Mouse (Mus musculus) cerebellum, adult 2 months (tissue): ENCODE results near the gene Dnajc9.

Source experiments
- CTCF ChIP-seq: fragments of 200-500 bp; IDR thresholded peaks from 2 replicates; pipeline ENCODE4 v1.5.1; 2011; ENCODE audit warnings: low read depth, mild to moderate bottlenecking, control low read depth, low read length, moderate library complexity, borderline replicate concordance; ENCODE audit not compliant: insufficient read depth
- POLR2A ChIP-seq: fragments of 200-500 bp; IDR thresholded peaks from 2 replicates; pipeline ENCODE4 v1.6.1; 2011; ENCODE audit warnings: low read length, control low read depth, borderline replicate concordance; ENCODE audit not compliant: insufficient read depth

DNA sequence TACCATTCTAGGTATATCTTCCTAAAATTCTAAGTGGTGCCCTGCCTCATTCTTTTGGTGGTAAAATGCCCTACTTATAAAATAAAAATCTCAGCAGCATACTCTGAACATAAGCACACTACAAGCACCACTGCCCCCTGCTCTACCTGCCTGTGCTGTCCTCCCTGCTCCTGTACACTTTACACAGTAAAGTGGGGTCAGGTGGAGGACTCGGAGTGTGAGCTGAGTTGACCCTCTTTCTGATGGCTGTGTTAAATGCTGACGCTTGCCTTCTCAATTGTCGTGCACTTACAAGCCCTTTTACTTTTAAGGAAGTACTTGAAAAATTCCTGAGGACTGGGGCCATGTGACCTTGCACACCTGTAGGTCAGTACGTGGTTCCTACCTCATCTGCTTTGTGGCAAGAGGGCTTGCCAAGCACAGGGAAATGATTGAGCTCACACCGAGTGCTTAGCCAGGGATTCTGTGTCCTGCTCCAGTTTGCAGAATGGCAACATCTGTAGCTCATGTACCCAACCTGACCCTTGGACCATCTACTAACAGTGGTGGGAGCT lies 9.5 kb downstream of the Dnajc9 start:
- no peak for TF ChIP-seq CTCF
- TF ChIP-seq POLR2A = no peak
